Mouse (Mus musculus) E14TG2a.4 (cell line): ENCODE results near the gene Fam189a1.

Experiments used
- CTCF ChIP-seq: conservative IDR thresholded peaks from 2 replicates; pipeline ENCODE4 v1.5.1; 2014; ENCODE audit warnings: low read length
- NANOG ChIP-seq: IDR thresholded peaks from 2 replicates; pipeline ENCODE4 v1.6.1; 2014; ENCODE audit warnings: borderline replicate concordance, low read length, mixed read lengths
- POU5F1 ChIP-seq: IDR thresholded peaks from 2 replicates; pipeline ENCODE4 v1.6.1; 2014; ENCODE audit warnings: low read length, borderline replicate concordance

GRCm38 (mm10) chr7:64785040-64785439 is 371.3 kb downstream of the Fam189a1 start:
- TF ChIP-seq CTCF (no peak), NANOG (no peak), POU5F1 (no peak)
